Mouse (Mus musculus): ENCODE results near the gene Wdr46. TPM values are rescaled to one million over a fixed set of nuclear protein-coding genes. Genes with fewer than 3 reads are reported as not detected.

The Wdr46 gene
- polyA plus RNA-seq, 1 experiment from 2014 or later = 17.1 TPM

DNA sequence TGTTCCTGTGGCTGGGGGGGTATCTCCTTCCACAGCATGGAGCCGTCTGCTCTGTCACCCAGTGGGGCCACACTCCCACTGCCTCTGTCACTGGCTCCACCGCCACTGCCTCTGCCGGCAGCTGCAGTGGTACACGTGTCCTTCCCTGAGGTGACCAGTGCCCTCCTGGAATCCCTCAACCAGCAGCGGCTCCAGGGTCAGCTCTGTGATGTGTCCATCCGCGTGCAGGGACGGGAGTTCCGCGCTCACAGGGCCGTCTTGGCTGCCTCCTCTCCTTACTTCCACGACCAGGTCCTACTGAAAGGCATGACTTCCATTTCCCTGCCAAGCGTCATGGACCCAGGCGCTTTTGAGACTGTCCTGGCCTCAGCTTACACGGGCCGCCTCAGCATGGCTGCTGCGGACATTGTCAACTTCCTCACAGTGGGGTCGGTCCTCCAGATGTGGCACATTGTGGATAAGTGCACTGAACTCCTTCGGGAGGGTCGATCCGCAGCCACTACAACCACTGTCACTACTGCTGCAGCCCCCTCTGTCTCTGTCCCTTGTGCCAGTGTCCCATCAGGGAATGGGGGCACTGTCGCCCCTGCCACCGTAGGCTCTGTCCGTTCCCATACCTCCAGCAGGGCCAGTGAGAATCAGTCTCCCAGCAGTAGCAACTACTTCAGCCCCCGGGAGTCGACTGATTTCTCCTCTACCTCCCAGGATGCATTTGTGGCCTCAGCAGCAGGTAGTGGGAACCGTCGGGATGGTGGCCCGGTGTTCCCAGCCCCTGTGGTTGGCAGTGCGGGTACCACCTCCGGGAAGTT, 23.4 kb upstream of the Wdr46 start:
- WGBS = 70% methylated on average over 31 of the region's 31 CpGs
- no peaks in the 10 kb centered on the region for H3K9me3 ChIP-seq (ENCODE audit: control insufficient read depth, low read length)
- TF ChIP-seq EP300 (optimal IDR thresholded peaks at IDR 0.05) = no peak
- no peak for TF ChIP-seq CTCF (IDR thresholded peaks at IDR 0.05; ENCODE audit: low read depth)
- H3K36me3 ChIP-seq (ENCODE audit: control insufficient read depth, insufficient read depth, low read length) = peaks cover 15% of the 10 kb centered on the region
- H3K27me3 ChIP-seq (ENCODE audit: control insufficient read depth, insufficient read depth, low read length) = no peaks in the 10 kb centered on the region
- H3K9ac ChIP-seq (ENCODE audit: low read length) = peak overlapping the region; percentile 71; the same call in 1 of the 2 replicates
- H3K4me1 ChIP-seq (replicated peaks; ENCODE audit: control insufficient read depth, insufficient read depth) = no peaks in the 10 kb centered on the region
- peak overlapping the region; percentile 58 for H3K4me3 ChIP-seq (ENCODE audit: low read depth, low read length)
- H3K27ac ChIP-seq (replicated peaks) = no peak overlapping the region; the same call in 1 of the 2 replicates
- no peak for ATAC-seq (ENCODE audit: low FRiP score, low TSS enrichment)
- no peak for DNase-seq (ENCODE audit: low spot score)
- H3K4me2 ChIP-seq (replicated peaks; ENCODE audit: low read depth) = peak overlapping the region; percentile 77

GRCm38 (mm10) chr17:33917656-33918292, 22.7 kb upstream of the Wdr46 start:
- Histone ChIP-seq H3K27me3 (ENCODE audit: control insufficient read depth, insufficient read depth, low read length) (no peaks in the 10 kb centered on the region), H3K27ac (replicated peaks) (no peak overlapping the region), H3K9me3 (ENCODE audit: control insufficient read depth, low read length) (no peaks in the 10 kb centered on the region), H3K9ac (ENCODE audit: low read length) (no peak overlapping the region), H3K36me3 (ENCODE audit: control insufficient read depth, insufficient read depth, low read length) (peaks cover 11% of the 10 kb centered on the region), H3K4me1 (replicated peaks; ENCODE audit: control insufficient read depth, insufficient read depth) (no peaks in the 10 kb centered on the region), H3K4me3 (ENCODE audit: low read depth, low read length) (no peak overlapping the region), H3K4me2 (replicated peaks; ENCODE audit: low read depth) (no peak overlapping the region; the same call in 1 of the 2 replicates)
- ATAC-seq (ENCODE audit: low FRiP score, low TSS enrichment) (no peak), DNase-seq (ENCODE audit: low spot score) (no peak)
- WGBS = 83% methylated on average over 18 of the region's 18 CpGs
- TF ChIP-seq CTCF (IDR thresholded peaks at IDR 0.05; ENCODE audit: low read depth) = no peak
- TF ChIP-seq EP300 (optimal IDR thresholded peaks at IDR 0.05) = no peak

DNA sequence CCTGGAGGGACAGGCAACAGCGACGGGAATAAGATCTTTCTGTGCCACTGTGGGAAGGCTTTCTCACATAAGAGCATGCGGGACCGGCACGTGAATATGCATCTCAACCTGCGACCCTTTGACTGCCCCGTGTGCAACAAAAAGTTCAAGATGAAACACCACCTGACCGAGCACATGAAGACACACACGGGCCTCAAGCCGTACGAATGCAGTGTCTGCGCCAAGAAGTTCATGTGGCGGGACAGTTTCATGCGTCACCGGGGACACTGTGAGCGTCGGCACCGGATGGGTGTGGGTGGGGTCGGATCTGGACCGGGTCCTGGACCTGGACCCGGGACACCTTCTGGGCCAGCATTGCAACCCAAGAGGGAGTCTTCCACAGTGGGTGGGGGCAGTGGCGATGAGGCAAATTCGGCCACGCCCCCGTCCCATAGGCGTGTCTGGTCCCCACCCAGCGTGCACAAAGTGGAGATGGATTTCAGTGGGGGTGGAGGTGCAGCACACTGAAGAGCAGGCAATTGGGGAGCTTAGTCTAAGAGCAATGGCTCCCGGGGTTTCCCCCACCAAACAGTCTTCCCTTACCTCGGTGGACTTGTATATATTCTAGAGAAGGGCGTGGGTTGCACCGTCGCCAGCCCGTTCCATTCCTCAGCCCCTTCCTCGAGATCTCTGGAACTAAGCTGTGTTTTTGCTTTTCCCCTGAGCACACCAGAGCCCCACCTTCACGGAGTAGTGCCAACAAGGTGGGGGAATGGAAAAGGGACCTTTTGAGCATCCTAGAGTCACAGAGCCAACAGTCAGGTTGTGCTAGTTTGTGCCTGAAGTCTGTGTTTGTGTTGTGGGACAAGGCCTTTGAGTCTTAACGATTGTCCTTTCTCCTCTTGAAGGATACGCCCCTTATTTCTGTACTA, 21.9 kb upstream of the Wdr46 start:
- DNase-seq (ENCODE audit: low spot score) = peak; percentile 52
- Histone ChIP-seq H3K36me3 (ENCODE audit: control insufficient read depth, insufficient read depth, low read length) (peaks cover 10% of the 10 kb centered on the region), H3K9me3 (ENCODE audit: control insufficient read depth, low read length) (no peaks in the 10 kb centered on the region), H3K27me3 (ENCODE audit: control insufficient read depth, insufficient read depth, low read length) (no peaks in the 10 kb centered on the region), H3K4me3 (ENCODE audit: low read depth, low read length) (peak overlapping the region; percentile 77), H3K9ac (ENCODE audit: low read length) (no peak overlapping the region), H3K27ac (replicated peaks) (peak overlapping the region; percentile 89), H3K4me1 (replicated peaks; ENCODE audit: control insufficient read depth, insufficient read depth) (no peaks in the 10 kb centered on the region), H3K4me2 (replicated peaks; ENCODE audit: low read depth) (peak overlapping the region; percentile 96)
- no peak for TF ChIP-seq CTCF (IDR thresholded peaks at IDR 0.05; ENCODE audit: low read depth)
- TF ChIP-seq EP300 (optimal IDR thresholded peaks at IDR 0.05) = no peak
- WGBS = 54% methylated on average over 37 of the region's 37 CpGs
- ATAC-seq (ENCODE audit: low FRiP score, low TSS enrichment) = no peak

DNA sequence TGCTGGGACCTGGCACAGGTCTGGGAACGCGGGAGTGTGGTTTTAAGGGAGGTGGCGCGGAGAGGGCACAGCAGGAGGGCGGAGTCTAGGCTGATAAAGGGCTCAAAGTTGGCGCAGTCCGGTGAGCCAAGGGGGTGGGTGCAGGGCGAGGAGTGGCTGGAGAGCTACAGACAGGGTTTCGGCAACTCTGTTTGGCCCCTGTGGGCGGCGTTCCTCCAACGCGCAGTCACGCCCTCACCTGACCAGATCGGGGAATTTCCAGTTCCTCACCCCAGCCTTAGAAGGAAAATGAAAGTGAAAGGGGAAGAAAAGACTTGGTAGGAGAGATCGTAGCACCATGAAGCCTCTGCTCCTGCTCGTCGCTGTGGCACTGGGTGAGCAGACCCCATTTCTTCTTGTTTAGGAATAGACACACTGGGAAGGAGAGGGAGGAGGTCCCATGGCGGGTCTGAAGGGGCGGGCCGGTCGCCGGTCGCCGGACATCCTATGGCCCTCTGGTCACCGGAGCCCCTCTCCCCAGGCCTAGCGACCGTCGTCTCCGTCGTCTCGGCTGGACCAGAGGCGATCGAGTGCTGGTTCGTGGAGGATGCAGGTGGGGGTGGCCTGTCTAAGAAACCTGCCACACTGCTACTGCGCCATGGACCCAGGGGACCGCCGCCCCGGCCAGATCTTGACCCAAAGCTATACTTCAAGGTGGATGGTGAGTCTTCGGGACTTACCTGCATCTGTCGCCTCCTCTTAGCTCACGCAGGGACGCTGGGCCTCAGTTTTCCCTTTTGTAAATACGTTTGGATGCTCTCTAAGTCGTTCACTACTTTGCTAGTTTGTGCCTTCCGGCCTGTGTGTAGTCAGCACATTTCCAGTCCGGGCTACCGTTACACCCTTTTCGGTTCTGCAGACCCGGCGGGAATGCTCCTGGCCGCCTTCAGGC, 20.8 kb upstream of the Wdr46 start:
- Histone ChIP-seq H3K36me3 (ENCODE audit: control insufficient read depth, insufficient read depth, low read length) (peaks cover 3% of the 10 kb centered on the region; the same call in 1 of the 2 replicates), H3K27ac (replicated peaks) (peak overlapping the region; percentile 89), H3K4me2 (replicated peaks; ENCODE audit: low read depth) (peak overlapping the region; percentile 96), H3K9me3 (ENCODE audit: control insufficient read depth, low read length) (no peaks in the 10 kb centered on the region), H3K27me3 (ENCODE audit: control insufficient read depth, insufficient read depth, low read length) (no peaks in the 10 kb centered on the region), H3K4me1 (replicated peaks; ENCODE audit: control insufficient read depth, insufficient read depth) (no peaks in the 10 kb centered on the region), H3K4me3 (ENCODE audit: low read depth, low read length) (peak overlapping the region; percentile 77), H3K9ac (ENCODE audit: low read length) (peak overlapping the region; percentile 82)
- ATAC-seq (ENCODE audit: low FRiP score, low TSS enrichment) (peak; percentile 75), DNase-seq (ENCODE audit: low spot score) (peak; percentile 95)
- WGBS = under 1% methylated on average over 51 of the region's 52 CpGs
- TF ChIP-seq EP300 (optimal IDR thresholded peaks at IDR 0.05) (no peak), CTCF (IDR thresholded peaks at IDR 0.05; ENCODE audit: low read depth) (peak; percentile 61)

All from stomach, postnatal 0 days (tissue).